Mouse (Mus musculus) naive thymus-derived CD4-positive, alpha-beta T cell, adult 2 months (primary cell): ENCODE measurements around the gene Sh3rf1.
"Not testable (repeated sequence)": the region's sequence is repeated elsewhere in the genome, so short reads cannot be mapped to it uniquely, and the experiment has no call there.

Experiments
- DNase-seq: peaks from one replicate; pipeline ENCODE4 v3.0.0-alpha.2; 2011; ENCODE audit warnings: low read depth

Sh3rf1 gene

DNA sequence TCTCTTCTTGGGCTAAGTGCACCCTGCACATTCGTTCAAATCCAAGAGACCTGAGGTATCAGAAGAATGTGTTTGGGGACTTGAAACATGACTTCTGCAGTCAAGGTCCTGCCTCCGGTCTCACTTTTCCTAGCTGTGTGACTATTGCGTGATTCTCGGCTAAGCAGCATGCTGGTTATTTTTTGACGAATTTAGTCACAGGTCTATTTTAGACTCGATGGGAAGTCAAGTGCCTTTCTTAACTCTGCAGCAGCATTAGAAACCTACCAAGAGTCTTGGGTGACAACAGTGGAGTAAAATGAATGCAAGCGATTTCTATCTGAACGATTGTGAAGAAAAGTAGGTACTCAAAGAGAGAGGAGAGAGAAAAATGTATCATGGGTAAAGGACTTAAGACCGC is 149.6 kb downstream of the Sh3rf1 start:
- DNase-seq: no peak

GRCm38 (mm10) chr8:61374059-61374755 is 150.5 kb downstream of the Sh3rf1 start:
- DNase-seq: no peak

- DNase-seq: no peak
Observed at GRCm38 (mm10) chr8:61375205-61375604, 151.5 kb downstream of the Sh3rf1 start.

GRCm38 (mm10) chr8:61378847-61379698 is 155.4 kb downstream of the Sh3rf1 start:
- DNase-seq: no peak

DNA sequence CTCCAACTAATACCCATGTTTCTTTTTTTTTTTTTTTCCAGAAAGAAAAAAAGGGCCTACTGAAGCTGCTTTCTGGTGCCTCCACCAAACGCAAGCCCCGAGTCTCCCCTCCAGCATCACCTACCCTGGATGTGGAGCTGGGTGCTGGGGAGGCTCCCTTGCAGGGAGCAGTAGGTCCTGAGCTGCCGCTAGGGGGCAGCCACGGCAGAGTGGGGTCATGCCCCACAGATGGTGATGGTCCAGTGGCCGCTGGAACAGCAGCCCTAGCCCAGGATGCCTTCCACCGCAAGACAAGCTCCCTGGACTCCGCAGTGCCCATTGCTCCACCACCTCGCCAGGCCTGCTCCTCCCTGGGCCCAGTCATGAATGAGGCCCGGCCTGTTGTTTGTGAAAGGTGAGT is 160.9 kb downstream of the Sh3rf1 start:
- DNase-seq: peak; percentile 11

- DNase-seq: no peak
Observed at GRCm38 (mm10) chr8:61385502-61386191, 162.0 kb downstream of the Sh3rf1 start.

DNA sequence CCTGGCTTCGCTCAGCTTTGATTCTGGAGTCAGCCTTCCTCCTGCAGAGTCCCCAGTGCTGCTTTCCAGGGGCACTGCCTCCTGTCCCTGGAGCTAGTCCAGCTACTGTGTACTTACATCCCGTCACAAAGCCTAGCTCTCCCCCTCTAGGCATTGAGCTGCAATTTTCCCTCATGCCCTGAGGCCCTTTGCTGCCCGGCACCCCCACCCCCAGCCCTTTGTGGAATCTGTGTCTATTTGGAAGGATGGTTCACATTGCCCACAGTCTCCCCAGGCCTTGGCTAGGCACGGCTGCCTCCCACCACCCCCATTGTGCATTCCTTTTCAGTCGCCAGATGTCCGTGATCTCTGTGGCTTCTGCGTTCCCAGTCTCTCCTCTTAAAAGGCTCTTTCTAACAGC is 163.0 kb downstream of the Sh3rf1 start:
- DNase-seq: no peak

DNA sequence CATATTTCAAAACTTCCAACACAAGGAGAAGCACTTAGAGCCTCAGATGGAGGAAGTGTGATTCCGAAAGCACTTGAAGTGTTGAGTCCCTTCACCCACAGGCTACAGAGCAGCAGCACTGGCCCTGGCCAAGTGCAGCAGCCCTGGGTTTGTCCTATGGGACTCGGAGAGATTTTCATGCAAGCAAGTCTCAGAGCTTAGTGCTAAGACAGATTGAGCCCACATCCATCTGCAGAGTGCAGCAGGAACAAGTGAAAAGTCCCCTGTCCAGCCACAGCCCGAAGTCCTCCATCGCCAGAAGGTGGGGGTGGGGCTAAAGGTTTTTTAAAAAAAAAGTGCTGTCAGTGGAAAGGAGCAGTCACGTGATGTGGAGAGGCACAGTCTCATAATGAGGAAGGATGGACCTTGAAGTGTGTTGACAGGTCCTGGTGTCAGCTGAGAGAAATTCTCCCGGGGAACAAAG is 163.9 kb downstream of the Sh3rf1 start:
- no peak for DNase-seq

DNA sequence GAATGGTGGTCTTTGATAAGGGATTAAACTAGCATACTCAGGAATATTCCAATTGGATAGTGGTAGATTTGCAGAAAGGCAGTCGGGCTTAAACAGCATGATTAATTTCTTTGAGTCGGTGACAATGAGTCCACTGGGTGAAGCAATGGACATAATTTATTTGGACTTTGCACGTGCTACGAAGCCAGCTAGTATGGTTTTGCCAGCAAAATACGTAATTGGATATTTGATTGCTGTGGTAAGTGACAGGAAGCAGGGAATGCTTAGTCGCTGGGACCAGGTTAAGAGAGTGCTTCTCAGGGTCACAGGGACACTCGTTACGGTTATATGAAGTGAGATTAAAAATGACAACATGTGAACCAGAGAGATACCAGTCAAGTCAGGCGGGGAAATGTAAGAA is 164.7 kb downstream of the Sh3rf1 start:
- DNase-seq: no peak

DNA sequence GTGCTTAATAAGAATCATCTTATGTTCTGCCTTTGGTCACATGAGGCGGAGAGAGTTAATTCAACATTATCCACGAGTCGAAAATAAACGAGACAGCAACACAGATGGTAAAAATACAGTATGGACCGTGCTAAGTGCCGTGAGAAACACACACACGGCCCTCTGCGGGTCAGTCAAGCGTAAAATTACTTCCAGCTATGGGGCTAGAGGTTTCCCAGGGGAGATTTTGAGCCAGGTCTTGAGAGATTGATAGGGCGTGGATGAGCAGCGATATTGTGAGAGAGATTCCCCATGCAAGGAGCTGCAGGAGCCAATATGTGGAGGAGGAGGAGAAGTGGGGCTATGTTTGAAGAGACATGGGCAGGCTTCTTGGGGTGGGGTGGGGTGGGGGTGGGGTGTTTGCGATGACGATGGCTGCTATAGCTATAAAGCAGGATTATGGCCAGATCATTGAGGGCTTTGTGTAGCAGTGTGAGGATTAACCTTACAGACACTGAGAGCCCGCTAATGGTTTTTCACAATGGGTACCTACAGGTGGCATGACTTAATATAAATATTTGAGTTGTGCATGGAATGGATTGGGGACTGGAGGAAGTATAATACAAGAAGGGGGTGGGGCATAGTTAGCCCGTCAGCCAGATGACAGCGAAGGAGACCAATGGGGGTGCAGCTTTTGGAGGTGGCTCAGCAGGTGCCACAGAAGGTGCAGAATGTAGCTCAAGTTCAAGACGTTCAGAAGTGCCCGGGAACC is 166.8 kb downstream of the Sh3rf1 start:
- no peak for DNase-seq

- DNase-seq: no peak
Observed at GRCm38 (mm10) chr8:61391058-61391434, 167.4 kb downstream of the Sh3rf1 start.

- no peak for DNase-seq
Observed at GRCm38 (mm10) chr8:61397139-61397538, 173.5 kb downstream of the Sh3rf1 start.

DNA sequence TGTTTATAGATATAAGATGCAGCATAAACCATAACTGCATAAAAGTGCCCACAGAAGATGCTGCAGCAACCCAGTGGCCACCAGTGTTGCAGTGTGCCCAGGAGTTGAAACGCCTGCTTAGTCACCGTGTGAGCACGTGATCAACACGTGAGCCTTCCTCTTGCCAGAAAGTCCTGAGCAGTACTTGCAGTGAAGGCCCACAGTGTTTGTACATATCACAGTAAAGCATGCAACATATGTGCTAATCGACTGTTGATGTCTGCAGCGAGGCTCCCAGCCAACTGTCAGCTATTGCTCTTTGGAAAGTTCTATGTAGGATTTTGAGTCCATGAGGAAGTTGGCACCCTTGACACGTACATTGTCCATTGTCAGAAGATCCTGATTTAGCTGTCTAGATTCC is 174.1 kb downstream of the Sh3rf1 start:
- DNase-seq: no peak

DNA sequence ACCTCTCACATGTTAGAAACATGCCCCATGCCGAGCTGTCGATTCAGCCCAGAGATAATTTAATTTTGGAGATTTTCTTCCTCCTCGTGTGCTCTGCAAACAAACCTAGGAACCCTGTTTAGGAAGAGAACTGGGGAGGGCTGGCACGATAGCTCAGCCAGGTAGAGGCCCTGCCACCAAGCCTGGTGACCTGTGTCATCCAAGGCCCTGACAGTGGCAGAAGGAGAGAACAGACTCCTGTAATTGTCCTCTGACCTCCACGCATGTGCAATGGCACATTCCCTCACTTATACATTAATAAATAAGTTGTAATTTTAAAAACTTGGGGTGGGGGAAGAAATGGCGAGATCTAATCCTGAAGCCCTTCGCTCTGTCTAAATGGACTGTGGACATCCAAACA is 179.2 kb downstream of the Sh3rf1 start:
- no peak for DNase-seq

- DNase-seq: no peak
Observed at GRCm38 (mm10) chr8:61403266-61404177, 179.8 kb downstream of the Sh3rf1 start.

DNA sequence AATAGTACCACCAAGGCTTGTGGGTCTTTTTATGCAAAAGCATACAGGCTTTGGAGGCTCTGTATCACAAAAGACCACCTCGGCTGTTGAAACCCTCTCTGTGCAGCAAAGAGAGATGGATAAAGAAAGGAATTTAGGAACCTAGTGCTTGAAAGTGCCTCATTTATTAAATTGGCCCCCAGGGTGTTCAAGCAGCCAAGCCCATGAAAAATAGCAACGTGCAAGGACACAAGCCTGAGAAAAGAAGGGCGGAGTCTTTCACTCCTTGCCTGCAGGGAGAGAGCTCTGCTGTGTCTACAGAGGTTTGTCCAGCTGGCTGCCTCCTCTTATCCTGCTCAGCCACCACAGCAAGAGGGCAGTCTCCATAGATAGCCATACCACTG is 180.5 kb downstream of the Sh3rf1 start:
- no peak for DNase-seq

- no peak for DNase-seq
Observed at GRCm38 (mm10) chr8:61409081-61409480, 185.4 kb downstream of the Sh3rf1 start.

- not testable (repeated sequence) for DNase-seq
Observed at GRCm38 (mm10) chr8:61409712-61410111, 186.0 kb downstream of the Sh3rf1 start.

GRCm38 (mm10) chr8:61419521-61419920 is 195.8 kb downstream of the Sh3rf1 start:
- DNase-seq: no peak

- DNase-seq: no peak
Observed at GRCm38 (mm10) chr8:61420166-61420565, 196.5 kb downstream of the Sh3rf1 start.

DNA sequence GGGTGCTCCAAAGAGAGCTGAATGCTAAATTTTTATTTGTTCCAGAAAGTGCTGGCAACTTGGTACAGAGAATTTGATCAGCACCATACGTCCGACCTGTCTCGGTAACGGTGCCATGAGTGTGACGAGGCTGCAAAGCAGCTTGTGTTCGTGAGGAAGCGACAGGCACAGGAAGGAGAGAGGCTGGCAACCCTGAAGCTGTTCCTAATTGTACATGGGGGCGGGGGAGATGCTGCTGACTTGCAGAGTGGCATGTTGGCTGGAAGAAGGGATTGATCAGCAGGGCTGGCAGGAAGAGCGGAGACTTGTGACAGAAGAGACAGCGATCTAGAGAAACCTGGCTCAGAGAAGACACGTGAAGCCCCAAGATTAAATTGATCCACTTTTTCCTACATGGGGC is 197.9 kb downstream of the Sh3rf1 start:
- DNase-seq: no peak
